ENCODE assay signal across 8 mouse cellular contexts in genomic region chr7:110121516-110122288, GRCm38 (mm10). TPM values are rescaled to one million over a fixed set of nuclear protein-coding genes. Genes with fewer than 3 reads are reported as not detected.
DNase-seq lines count a peak whose midpoint lies in the region; ATAC-seq lines count a peak whose summit lies in the region.

Gene Wee1, plus strand, starts transcription at chr7:110122046.

- WGBS in forebrain, embryonic 10.5 days = under 1% methylated on average over 81 of the region's 81 CpGs
- under 1% methylated on average over 81 of the region's 81 CpGs for WGBS in heart, embryonic 16.5 days
- under 1% methylated on average over 81 of the region's 81 CpGs for WGBS in liver, embryonic 15.5 days (ENCODE audit: insufficient replicate concordance)
- under 1% methylated on average over 80 of the region's 81 CpGs for WGBS in neural tube, embryonic 12.5 days

- peak within 1 kb of the TSS; percentile 74 for H3K4me2 ChIP-seq in heart, embryonic 16.5 days (ENCODE audit: low read depth, low read length)
- H3K4me2 ChIP-seq in liver, embryonic 15.5 days = peak within 1 kb of the TSS; percentile 85
- H3K4me2 ChIP-seq in neural tube, embryonic 12.5 days (replicated peaks) = peak within 1 kb of the TSS; percentile 65

- no peaks in the 10 kb centered on the region for H3K27me3 ChIP-seq in forebrain, embryonic 10.5 days (ENCODE audit: poor library complexity, severe bottlenecking)
- H3K27me3 ChIP-seq in heart, embryonic 16.5 days (ENCODE audit: control insufficient read depth, insufficient read depth, low read length) = no peaks in the 10 kb centered on the region
- H3K27me3 ChIP-seq in liver, embryonic 15.5 days = no peaks in the 10 kb centered on the region
- no peaks in the 10 kb centered on the region for H3K27me3 ChIP-seq in neural tube, embryonic 12.5 days (replicated peaks)

- H3K9ac ChIP-seq in heart, embryonic 16.5 days (ENCODE audit: low read length) = peak within 1 kb of the TSS; percentile 94
- peak within 1 kb of the TSS; percentile 89 for H3K9ac ChIP-seq in liver, embryonic 15.5 days
- peak within 1 kb of the TSS; percentile 87 for H3K9ac ChIP-seq in neural tube, embryonic 12.5 days

- peak within 1 kb of the TSS; percentile 98 for H3K4me3 ChIP-seq in forebrain, embryonic 10.5 days
- H3K4me3 ChIP-seq in heart, embryonic 16.5 days (ENCODE audit: low read length) = peak within 1 kb of the TSS; percentile 76
- H3K4me3 ChIP-seq in liver, embryonic 15.5 days (replicated peaks) = peak within 1 kb of the TSS; percentile 99
- H3K4me3 ChIP-seq in neural tube, embryonic 12.5 days = peak within 1 kb of the TSS; percentile 96

- H3K36me3 ChIP-seq in forebrain, embryonic 10.5 days (replicated peaks) = peaks cover 24% of the 10 kb centered on the region
- peaks cover 5% of the 10 kb centered on the region for H3K36me3 ChIP-seq in heart, embryonic 16.5 days (ENCODE audit: control insufficient read depth, insufficient read depth)
- peaks cover 6% of the 10 kb centered on the region for H3K36me3 ChIP-seq in liver, embryonic 15.5 days (replicated peaks)
- H3K36me3 ChIP-seq in neural tube, embryonic 12.5 days = no peaks in the 10 kb centered on the region

- peak; percentile 87 for ATAC-seq in CD4-positive, CD25-positive, alpha-beta regulatory T cell, adult 4 months
- ATAC-seq in heart, embryonic 16.5 days (replicated peaks; ENCODE audit: extremely low read depth, insufficient read depth, low FRiP score) = peak; percentile 94
- peak; percentile 97 for ATAC-seq in liver, embryonic 15.5 days (ENCODE audit: insufficient read depth)
- peak; percentile 98 for ATAC-seq in neural tube, embryonic 12.5 days (ENCODE audit: low FRiP score, low read depth)

- H3K9me3 ChIP-seq in forebrain, embryonic 10.5 days = no peaks in the 10 kb centered on the region
- H3K9me3 ChIP-seq in heart, embryonic 16.5 days (replicated peaks; ENCODE audit: control insufficient read depth, low read length) = no peaks in the 10 kb centered on the region
- H3K9me3 ChIP-seq in liver, embryonic 15.5 days (replicated peaks) = no peaks in the 10 kb centered on the region
- H3K9me3 ChIP-seq in neural tube, embryonic 12.5 days = no peaks in the 10 kb centered on the region

- peak; percentile 96 for DNase-seq in c-Kit-negative CD71-positive TER-119-positive erythroid progenitor cells, embryonic 14.5 days (ENCODE audit: low read depth, low spot score)
- peak; percentile 98 for DNase-seq in forebrain, embryonic 10.5 days (ENCODE audit: extremely low spot score, low spot score)
- peak; percentile 98 to 99 for DNase-seq in kidney, postnatal 36 days
- DNase-seq in telencephalon, adult 2 months (ENCODE audit: low read depth, low spot score) = peak; percentile 89

- peaks cover 30% of the 10 kb centered on the region for H3K4me1 ChIP-seq in forebrain, embryonic 10.5 days
- peaks cover 25% of the 10 kb centered on the region for H3K4me1 ChIP-seq in heart, embryonic 16.5 days (ENCODE audit: control insufficient read depth, insufficient read depth, low read length)
- H3K4me1 ChIP-seq in liver, embryonic 15.5 days (replicated peaks) = peaks cover 32% of the 10 kb centered on the region
- H3K4me1 ChIP-seq in neural tube, embryonic 12.5 days = peaks cover 5% of the 10 kb centered on the region; the same call in 1 of the 2 replicates

- peak within 1 kb of the TSS; percentile 98 for H3K27ac ChIP-seq in forebrain, embryonic 10.5 days
- H3K27ac ChIP-seq in heart, embryonic 16.5 days (ENCODE audit: low read length) = peak within 1 kb of the TSS; percentile 95
- peak within 1 kb of the TSS; percentile 93 for H3K27ac ChIP-seq in liver, embryonic 15.5 days (replicated peaks)
- H3K27ac ChIP-seq in neural tube, embryonic 12.5 days = peak within 1 kb of the TSS; percentile 54

RNA-seq across cellular contexts. Expression of gene Wee1, which starts in this region (rescaled TPM):
- polyA plus RNA-seq in CD4-positive, CD25-positive, alpha-beta regulatory T cell, adult 4 months (2017; shearing (Covaris generic)) = 1 to 10 TPM in 1 of 2 experiments, under 1 TPM in 1; 0.96 to 1.8 TPM
- polyA plus RNA-seq in forebrain, embryonic 10.5 days (2016; fragmentation: Nextera tagmentation; extraction: Ambion mirVana) = 28.9 and 29.0 TPM in 2 replicates
- polyA plus RNA-seq in heart, embryonic 16.5 days (2015; fragmentation: Nextera tagmentation; extraction: Ambion mirVana) = 20.8 and 20.9 TPM in 2 replicates
- polyA plus RNA-seq in liver, embryonic 15.5 days (2015; fragmentation: Nextera tagmentation; extraction: Ambion mirVana) = 9.0 and 9.1 TPM in 2 replicates
- 23.2 and 24.1 TPM in 2 replicates for polyA plus RNA-seq in neural tube, embryonic 12.5 days (2016; fragmentation: Nextera tagmentation; extraction: Ambion mirVana)

Comparison
In these comparisons a context has a peak if more than half of its experiments do, and no peak if none do; other contexts are left out.
1. Peak in every context shown above with its lines: DNase-seq, ATAC-seq, H3K4me3 ChIP-seq and H3K27ac ChIP-seq.